Mouse (Mus musculus) R1 (cell line): ENCODE measurements around the gene Mfng.

Source experiments
- DNase-seq: peaks from one replicate; pipeline ENCODE4 v3.0.0-alpha.2; 2018; ENCODE audit warnings: low read depth, low spot score

Mfng gene

DNA sequence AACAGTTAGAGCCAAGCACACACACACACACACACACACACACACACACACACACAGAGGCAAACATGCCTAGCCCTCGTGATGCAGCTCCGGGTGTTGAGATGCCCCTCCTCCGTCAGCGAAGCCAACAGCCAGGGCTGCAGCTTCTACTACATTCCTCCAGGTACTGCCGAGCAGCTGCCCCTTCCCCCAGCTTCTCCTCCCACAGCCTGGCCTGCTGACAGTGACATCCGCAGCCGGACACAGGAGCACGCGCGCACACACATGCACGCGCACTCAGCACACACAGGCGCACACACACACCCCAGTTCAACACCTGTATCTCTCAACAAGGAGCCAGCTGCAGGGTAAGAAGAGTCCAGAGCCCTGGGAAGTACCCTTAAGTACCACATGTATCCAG lies 56.3 kb downstream of the Mfng start:
- DNase-seq: no peak

- no peak for DNase-seq
Measured at GRCm38 (mm10) chr15:78715856-78716255, 57.4 kb downstream of the Mfng start.

- DNase-seq: no peak
Measured at GRCm38 (mm10) chr15:78713751-78714150, 59.5 kb downstream of the Mfng start.

DNA sequence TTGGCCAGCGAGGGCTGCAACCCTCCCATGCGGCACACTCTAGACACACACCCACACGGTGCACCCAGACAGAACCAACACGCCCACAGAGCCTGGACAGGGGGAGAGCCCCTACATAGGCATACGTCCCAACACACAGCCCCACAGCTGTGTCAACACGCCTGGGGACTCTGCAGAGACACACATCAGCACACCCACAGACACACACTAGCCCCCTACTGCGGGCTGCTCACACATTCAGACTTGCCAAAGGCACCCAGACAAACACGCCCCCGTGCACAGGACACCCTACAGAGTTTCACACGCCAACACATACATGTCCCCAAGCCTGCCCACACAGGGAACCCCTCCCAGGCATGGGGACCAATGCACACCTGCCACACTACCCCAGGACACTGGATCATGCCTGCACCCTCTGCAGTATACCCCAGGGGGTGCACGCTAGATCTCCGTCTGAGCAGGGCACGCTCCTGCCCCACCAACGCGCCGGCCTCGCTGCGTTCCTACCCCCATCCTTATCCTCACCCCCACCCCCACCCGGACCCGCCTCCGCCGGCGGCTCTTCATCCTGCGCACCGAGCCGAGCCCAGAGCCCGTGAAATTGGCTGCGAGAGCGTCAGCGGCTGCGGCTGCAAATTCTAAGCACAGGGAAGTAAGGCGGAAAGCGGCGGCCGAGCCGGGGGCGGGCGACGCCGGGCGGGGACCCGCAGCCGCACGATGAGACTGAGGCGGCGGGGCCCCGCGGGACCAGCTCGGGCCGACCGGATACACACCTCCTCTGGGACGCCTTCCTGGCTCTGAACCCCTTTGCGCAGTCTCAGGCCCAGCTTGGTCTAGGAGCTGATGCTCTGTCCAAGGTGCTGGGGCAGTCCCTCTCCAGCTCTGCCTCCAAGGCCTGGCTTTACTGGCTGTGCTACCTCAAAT lies 60.7 kb downstream of the Mfng start:
- peak; percentile 86 for DNase-seq

DNA sequence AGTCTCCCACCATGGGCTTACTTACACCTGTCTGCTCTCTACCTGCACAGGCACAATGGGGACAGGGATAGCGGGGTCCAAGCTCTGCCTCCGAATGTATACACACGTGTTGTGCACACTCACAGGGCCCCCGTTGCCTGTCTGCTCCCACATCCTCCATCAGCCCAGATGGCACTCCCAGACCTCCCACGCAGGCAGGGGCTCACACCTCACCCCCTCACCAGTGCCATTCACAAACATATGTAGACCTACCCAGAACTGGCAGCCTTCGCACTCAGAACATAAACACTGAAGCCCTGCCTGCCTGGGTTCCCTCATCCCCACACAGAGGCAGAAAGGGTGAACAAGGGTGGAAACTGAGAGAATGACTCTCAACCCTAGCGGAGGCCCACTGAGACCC lies 61.3 kb downstream of the Mfng start:
- no peak for DNase-seq

DNA sequence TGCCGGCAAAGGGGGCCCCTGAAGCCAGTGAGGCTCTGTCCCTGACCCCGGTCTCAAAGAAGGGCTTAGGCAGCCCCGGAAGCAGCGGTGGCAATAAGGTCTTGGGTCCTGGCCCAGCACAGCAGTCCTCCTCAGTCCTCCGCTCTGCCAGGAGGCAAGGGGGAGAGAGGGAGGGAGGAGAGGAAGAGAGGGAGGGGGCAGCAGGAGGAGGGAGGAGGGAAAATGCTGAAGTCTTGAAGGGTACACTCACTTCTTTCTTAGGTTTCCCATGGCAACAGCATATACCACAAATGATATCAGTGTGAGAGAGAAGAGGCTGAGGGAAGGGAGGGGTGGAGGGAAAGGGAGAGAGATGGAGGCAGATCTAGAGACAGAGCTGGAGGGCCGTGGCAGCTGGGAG lies 62.6 kb downstream of the Mfng start:
- no peak for DNase-seq

DNA sequence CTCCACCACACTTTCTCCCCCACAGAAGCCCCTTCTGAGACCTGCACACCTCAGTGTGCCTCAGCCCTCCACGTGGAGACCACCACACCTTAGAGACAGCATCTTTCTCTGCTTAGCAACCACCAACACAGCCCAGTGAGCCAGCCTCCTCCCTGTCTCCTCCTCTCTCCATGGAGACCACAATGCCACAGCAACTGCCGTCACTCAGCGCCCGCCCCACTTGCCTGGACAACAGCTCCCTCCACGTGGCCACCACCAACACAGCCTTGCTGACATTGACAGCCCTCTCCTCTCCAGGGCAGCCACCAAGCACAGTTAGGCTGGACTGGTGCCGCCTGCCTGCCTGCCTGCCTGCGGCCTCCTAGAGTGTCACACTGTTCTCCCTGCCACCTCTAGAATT lies 63.5 kb downstream of the Mfng start:
- DNase-seq: peak; percentile 16

DNA sequence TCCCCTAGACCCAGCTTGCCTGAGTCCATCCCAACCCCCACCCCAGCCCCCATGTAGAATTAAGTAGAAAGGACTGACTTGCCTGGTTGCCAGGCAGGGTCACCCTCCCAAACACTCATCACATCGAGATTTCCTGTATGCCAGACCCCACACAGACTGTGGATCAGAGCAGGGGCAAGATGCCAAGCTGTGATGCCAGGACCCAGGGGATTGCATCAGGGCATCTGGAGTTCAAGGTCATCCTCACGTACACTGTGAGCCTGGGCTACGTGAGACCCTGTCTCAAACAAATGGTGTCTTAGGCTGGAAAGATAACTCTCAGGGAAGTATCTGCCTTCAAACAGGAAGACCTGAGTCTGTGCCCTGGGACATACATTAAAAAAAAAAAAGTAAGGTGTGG lies 66.6 kb downstream of the Mfng start:
- no peak for DNase-seq
